Mouse (Mus musculus) brown adipose tissue, adult 24 weeks (tissue): ENCODE measurements around the gene Akt3. TPM values are rescaled to one million over a fixed set of nuclear protein-coding genes. Genes with fewer than 3 reads are reported as not detected.

Source experiments
- H3K27ac ChIP-seq: fragments of 200-500 bp; replicated peaks from 2 replicates; pipeline ENCODE4 v1.5.1; 2012; ENCODE audit warnings: low read depth, mild to moderate bottlenecking, low read length
- H3K4me1 ChIP-seq: fragments of 200-500 bp; 2 replicates; pipeline ENCODE4 v1.6.1; 2012; ENCODE audit warnings: low read length, mixed read lengths; ENCODE audit not compliant: control insufficient read depth, insufficient read depth, insufficient read length
- H3K4me3 ChIP-seq: fragments of 200-500 bp; 2 replicates; pipeline ENCODE4 v1.5.1; 2012; ENCODE audit warnings: low read depth, mild to moderate bottlenecking, low read length, moderate library complexity; ENCODE audit not compliant: insufficient read depth
- polyA plus RNA-seq: library from polyadenylated mRNA; stranded (reverse); fragments of >200 nt; gene quantifications from 2 replicates; pipeline ENCODE4 v1.2.4, GENCODE M21; 2012; ENCODE audit not compliant: missing spikeins, insufficient read depth, insufficient read length

The Akt3 gene
- polyA plus RNA-seq, 1 experiment, result 10.2 TPM

DNA sequence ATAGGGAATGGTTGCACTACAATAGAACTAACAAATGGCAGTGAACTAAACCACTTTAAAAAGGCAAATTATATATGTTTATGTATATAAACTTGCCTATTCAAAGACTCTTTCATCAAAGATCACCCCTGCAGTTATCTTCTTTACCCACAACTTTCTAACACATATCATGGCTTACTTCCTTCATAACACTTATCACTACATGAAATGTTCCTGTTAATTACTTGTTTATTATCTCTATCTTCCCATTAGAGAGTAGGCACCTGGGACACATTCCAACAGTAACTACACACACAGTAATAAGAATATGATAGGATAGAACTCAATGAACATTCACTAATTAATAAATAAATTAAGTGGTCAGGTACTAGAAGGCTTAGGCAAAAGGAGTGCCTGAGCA lies 21.8 kb downstream of the Akt3 start:
- Histone ChIP-seq H3K27ac (no peak overlapping the region), H3K4me3 (no peak overlapping the region), H3K4me1 (no peaks in the 10 kb centered on the region)

DNA sequence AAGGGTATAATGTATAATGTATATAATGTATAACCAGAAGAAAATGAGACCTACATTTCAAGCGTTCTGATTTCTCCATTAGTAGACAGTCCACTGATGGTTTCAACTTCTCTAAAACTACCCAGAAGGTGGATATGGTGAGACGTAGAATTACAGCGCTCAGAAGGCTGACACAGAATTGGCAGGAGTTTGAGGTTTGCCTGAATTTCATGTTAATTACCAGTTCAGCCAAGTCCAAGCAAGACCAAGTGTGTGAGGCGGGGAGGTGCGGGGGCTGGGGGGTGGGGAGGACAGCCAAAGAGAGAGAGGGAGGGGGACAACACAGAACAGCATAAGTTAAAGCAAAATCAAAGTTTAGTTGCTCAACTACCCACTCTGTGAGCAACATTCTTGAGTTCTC lies 23.5 kb downstream of the Akt3 start:
- Histone ChIP-seq H3K4me3 (no peak overlapping the region), H3K4me1 (no peaks in the 10 kb centered on the region), H3K27ac (no peak overlapping the region)

DNA sequence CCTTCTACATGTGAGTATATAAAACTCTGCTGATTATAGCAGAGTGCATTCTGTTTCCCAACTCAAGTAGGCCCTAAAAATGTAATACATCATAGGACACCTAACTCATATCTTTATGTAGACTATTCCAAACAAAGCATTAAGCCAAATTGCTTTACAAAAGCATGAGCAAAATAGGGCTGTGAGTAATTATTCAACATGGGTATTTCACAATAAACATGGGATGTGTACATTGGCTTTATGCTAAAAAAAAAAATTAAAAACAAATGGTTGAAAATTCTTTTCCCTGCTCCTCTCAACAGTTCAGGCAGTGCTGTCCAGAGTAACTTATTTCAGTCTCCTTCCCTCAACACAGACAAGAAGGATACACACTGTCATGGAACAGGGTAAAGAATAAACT lies 26.9 kb downstream of the Akt3 start:
- H3K4me1 ChIP-seq, result no peaks in the 10 kb centered on the region
- H3K4me3 ChIP-seq, result no peak overlapping the region
- H3K27ac ChIP-seq, result no peak overlapping the region

DNA sequence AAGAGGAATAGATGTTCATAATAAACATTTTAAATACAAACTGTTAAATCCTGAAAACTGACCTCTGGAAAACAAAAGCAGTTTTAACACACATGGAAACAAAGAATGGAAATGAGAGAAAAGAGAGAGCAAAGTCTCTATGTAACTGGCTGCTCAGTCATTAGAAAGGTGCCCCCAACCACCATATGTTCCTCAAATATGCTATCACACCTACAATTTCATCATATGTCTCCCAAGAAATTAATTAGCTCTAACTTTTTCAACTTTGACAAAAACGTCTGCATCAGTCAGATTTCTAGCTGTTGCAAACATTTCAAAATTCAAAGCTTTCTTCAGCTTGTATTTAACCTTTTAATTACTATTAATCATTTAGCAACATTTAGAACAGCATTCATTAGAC lies 59.0 kb downstream of the Akt3 start:
- Histone ChIP-seq H3K4me1 (no peaks in the 10 kb centered on the region; the same call in 1 of the 2 replicates), H3K4me3 (no peak overlapping the region), H3K27ac (no peak overlapping the region)

DNA sequence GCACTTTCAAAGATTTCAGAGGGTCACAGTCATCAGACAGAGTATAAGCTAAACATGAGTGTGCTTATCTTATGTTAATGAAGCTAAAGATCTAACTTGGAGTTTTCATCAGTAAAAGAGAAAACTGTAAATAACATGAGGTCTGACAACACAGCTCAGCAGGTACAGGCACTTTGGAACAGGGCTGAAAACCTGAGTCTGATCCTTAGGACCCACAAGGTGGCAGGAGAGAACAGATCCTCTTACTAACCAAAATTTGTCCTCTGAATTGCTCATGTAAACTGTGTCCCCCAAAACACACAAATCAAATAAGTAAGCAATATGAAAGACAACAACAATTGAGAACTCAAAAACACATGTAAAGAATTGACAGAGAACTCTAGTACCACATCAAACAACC lies 62.8 kb downstream of the Akt3 start:
- H3K4me1 ChIP-seq, result no peaks in the 10 kb centered on the region
- no peak overlapping the region for H3K4me3 ChIP-seq
- no peak overlapping the region for H3K27ac ChIP-seq

DNA sequence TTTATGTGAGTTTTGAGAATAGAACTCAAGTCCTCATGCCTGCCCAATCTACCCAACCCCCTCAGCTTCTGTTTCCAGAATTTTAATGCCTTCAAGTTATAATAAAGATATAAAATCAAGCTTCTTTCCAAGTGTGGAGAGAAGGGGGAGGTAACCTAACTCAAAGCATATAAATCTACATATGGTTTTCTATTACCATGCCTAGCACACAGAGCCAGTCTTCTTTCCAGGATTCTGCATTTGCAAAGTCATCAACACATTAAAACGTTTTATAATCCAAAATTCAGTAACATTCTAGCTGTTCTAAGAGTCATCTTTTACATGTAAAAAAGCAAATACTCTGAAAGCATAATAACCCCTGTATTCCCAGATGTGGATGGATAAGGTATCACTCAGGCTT lies 63.7 kb downstream of the Akt3 start:
- Histone ChIP-seq H3K4me1 (no peaks in the 10 kb centered on the region), H3K27ac (no peak overlapping the region), H3K4me3 (no peak overlapping the region)

DNA sequence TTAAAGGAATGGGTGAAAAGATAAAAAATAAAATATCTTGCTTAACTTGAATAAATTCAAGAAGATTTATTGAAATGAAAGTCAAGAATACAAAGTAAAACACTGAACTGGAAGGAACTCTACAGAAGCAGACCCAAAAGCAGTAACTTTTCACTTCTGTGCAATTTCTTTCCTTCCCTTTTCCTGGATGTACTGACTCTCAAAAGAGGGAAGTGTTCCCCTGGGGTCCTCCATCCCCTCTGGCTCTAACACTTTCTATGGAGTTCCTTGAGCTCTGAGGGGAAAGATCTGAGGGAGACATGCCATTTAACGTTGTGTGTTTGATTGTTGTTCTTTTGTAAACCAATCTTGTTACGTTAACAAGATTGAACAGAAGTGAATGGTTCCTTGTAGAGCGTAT lies 66.4 kb downstream of the Akt3 start:
- Histone ChIP-seq H3K27ac (no peak overlapping the region), H3K4me3 (no peak overlapping the region), H3K4me1 (no peaks in the 10 kb centered on the region)

DNA sequence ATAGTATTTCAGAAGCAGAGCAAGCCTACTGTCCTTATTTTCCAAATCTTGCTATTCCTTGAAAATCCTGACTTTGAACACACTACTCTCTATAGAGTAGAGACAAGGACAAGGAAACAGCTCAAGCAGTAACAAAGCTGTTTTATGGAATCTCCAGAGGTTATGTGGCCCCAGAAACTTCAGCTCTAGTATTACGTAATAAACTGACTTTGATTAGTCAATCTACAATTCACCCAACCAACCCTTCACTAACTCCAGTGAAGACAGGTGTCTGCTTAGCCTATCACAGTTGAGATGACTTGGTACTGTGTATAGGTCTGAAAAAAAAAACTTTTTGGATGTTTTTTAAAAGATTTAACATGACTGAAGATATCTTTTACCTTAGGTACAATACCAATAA lies 67.6 kb downstream of the Akt3 start:
- Histone ChIP-seq H3K4me3 (no peak overlapping the region), H3K4me1 (no peaks in the 10 kb centered on the region)

DNA sequence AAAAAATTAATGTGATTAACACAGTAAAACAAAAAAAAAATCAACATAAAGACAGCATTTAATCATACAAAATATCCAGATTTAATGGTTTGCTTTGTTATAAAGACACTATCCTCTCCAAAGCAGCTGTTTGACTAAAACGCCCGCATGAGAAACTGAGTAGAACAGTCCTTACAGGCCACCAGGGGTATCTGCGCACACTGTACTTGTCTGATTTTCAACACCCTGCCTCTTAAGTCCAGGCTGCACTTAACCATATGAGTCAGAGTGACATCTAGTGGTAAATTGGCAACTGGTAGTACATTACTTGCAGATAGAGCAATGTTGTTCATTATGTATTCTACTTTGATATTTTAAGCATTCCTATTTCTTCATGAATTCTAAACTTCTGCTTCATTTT lies 69.3 kb downstream of the Akt3 start:
- no peak overlapping the region for H3K4me3 ChIP-seq
- no peaks in the 10 kb centered on the region for H3K4me1 ChIP-seq
- H3K27ac ChIP-seq, result no peak overlapping the region

More for the DNA sequence above, 67.6 kb downstream of the Akt3 start:
- no peak overlapping the region for H3K27ac ChIP-seq

DNA sequence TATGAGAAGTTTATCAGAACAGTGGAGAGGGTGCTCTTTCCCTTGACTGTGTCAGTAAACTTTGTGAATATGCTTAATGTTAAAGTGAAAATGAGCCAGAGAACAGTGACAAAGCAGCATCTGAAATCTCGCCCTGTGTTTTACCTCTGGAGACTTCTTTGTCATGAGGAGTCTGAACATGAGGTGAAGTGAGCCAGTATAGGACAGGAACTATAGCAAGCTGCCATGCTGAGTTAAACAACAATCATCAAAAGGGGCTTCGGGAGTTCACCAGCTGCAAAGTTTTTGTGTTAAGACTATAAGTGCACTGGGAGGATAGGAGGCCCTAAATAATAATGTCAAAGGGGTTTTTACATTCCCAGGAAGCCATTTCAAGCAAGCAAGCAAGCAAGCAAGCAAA lies 71.3 kb downstream of the Akt3 start:
- Histone ChIP-seq H3K4me1 (no peaks in the 10 kb centered on the region), H3K4me3 (no peak overlapping the region), H3K27ac (no peak overlapping the region)

DNA sequence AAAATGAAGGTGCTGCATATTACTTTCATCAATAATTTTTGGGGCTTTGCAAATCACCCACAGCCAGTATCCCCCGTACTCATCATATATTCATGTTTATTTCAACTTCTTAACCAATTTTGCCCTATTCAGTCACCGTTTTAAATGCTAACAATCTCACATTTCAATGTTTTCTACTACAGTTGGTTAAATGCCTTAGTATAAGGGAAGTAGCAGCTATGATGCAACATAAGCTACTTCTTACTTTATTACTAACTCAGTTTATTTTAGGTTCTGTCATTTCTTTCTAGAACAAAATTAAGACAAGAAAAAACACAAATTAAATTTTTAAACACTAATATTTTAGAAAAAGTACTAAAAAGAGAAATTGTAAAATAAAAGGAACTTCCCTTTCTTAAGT lies 78.4 kb downstream of the Akt3 start:
- Histone ChIP-seq H3K27ac (no peak overlapping the region), H3K4me1 (peaks cover 2% of the 10 kb centered on the region; the same call in 1 of the 2 replicates), H3K4me3 (no peak overlapping the region)

DNA sequence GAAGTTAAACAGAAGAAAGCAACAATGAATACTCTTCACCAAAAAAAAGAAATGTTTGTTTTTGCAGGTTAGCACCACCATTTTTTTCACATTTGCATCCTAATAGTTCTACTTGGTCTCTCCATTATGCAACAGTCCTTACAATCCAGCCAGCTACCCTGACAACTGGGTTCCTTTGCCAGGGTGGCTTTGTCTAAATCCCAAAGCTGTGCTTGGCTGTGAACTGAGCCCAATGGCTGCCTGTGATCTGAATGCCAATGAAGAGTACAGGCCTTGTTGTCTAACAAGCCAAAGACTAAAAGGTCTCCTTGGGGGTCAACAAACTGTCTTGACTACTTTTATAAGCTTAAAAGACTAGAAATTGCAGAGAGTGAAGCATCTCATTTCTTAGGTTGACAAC lies 82.6 kb downstream of the Akt3 start:
- Histone ChIP-seq H3K4me1 (peaks cover 2% of the 10 kb centered on the region; the same call in 1 of the 2 replicates), H3K27ac (no peak overlapping the region), H3K4me3 (no peak overlapping the region)

DNA sequence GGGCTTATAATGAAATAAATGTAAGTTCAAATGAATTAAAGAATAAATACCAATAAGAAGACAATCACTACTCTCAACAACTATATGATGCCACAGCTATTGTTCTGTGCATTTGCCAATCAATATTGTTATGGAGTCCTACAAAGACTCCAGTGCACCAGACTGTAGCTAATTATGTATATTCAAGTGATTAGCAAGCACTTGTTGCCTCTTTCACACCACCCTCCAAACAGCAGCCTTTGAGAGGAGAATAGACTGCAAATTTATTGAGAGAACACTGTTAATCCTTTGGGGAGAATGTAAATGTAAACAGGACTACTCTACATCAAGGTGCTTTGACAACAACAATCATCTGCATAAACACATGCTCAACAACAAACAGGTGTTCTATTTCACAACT lies 86.7 kb downstream of the Akt3 start:
- H3K27ac ChIP-seq, result no peak overlapping the region
- H3K4me3 ChIP-seq, result no peak overlapping the region
- peaks cover 2% of the 10 kb centered on the region; the same call in 1 of the 2 replicates for H3K4me1 ChIP-seq

DNA sequence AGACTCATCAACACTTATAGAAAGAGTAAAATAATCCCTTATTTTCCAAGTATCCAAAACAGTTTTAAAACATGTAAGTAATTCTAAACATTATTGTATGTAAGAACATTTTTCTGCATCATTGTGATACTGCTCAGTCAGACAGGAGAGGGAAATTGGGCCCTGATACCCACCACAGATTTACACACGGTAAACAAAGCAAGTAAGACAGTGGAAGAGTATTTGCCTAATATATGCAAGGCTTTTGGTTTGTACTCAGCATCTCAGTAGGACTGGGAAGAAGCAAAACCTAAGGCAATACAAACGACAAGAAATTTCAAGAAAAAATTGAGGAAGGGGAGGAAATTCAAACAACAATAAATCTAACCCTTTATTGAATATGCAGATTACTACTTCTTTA lies 92.2 kb downstream of the Akt3 start:
- Histone ChIP-seq H3K27ac (no peak overlapping the region), H3K4me1 (no peaks in the 10 kb centered on the region), H3K4me3 (no peak overlapping the region)

DNA sequence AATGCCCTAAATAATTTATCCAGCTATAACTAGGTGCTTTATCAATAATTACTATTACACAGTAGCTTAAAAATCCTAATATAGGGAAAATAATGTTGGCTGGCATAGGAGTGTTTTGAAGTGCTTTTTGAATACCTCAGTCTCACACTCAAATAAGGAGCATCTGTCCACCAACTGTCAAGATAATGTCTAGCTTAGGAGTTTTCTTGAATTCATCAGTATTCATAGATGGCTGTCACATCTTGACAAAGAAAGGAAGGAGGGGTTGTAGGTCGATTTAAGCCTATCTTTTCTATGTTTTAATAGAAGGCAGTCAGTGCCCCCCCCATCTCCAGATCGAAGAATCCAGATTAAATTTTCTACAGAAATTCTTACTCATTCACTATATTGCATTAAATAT lies 92.7 kb downstream of the Akt3 start:
- no peak overlapping the region for H3K4me3 ChIP-seq
- H3K27ac ChIP-seq, result no peak overlapping the region
- no peaks in the 10 kb centered on the region for H3K4me1 ChIP-seq

DNA sequence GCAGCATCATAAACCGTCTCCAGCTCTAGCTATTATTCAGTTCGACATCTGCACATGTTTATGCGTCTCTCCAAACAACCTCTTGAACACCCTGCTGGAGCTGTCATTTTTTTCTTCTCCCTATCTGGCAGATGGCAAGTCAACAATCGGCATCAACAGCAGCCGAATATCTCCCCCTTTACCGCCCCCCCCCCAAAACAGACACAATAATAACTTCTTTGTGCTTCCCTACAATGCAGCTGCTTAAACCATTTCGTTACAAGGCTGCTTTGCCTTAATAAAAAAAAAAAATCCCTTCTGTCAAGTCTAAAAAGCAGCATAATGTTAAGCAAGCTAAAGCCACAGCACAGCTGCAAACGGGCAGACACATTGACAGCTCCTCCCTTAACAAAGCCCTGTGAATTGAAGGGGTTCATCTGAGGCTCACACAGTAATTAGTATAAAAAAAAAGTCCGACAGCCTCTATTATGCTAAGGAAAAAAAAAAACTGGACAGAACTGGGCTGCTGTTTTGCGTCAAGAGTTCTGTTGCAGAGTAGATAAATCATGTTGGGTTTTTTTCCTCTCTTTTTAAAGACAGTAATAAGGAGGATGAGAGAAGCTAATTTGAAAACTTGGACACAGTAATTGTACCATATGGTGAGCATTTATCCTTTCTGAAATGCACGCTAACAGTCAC lies 107.5 kb downstream of the Akt3 start:
- no peak overlapping the region for H3K4me3 ChIP-seq
- no peak overlapping the region for H3K27ac ChIP-seq
- H3K4me1 ChIP-seq, result peaks cover 4% of the 10 kb centered on the region; the same call in 1 of the 2 replicates
